Mouse (Mus musculus) layer of hippocampus, postnatal 10 days (tissue): Measurements from ENCODE around the gene Rab31. TPM values are rescaled to one million over a fixed set of nuclear protein-coding genes. Genes with fewer than 3 reads are reported as not detected.

Experiments used
- DNase-seq, 2 experiments: peaks; one replicate each; pipeline ENCODE4 v3.0.0; 2021; ENCODE audit warnings: low spot score in 2 of 2
- total RNA-seq, 2 experiments: library from RNA; stranded (reverse); gene quantifications; 2 replicates each; pipeline ENCODE4 v1.2.3; 2021

The Rab31 gene
- total RNA-seq, 2 experiments from 2014 or later, result 58.2 to 58.4 TPM

DNA sequence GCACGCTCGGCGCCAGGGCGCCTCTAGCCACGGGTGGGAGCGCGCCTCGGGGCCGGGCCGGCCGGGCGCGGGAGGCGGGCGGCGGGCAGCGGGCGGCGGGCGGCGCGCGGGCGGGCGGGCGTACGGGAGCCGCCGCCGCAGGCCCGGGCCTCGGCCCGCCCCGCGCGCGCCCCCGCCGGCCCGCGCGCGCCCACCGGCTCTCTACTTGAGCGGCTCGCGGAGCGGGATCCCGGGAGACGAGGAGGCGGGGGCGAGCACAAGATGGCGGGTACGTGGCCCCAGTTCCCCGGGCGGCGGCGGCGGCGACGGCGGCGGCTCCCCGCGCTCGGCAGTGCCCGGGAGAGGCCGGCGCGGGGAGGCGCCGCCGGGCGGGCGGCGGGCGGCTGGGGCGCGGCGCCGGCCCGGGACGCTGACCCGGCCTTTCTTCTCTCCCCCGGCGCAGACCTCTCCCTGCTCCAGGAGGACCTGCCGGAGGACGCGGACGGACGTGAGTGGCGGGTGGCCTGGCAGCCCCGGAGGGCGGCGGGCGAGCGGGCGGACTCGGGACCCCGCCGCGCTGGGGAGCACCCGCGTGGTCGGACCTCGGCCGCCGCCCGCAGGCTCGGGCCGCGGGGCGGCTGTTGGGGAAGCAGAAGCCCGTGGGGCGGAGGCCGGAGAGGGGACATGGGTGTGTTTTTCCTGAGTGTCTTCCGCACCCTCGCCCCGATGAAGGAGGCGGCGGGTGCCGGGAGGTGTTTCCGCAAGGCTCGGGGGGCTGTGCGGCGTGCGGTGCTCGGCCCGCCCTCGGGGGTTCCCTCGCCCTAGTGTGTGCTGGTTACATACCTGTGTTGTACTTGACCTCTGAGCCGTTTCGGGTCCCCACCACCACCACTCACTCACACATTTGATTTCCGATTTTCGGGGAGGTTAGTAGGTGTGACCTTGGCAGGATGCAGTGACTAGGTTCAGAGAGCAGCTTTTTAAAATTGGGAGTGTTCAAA lies 10.9 kb upstream of the Rab31 start:
- peak; percentile 74 to 82 for DNase-seq

- DNase-seq, result peak; percentile 78 to 84
These were observed 10.1 kb upstream of the Rab31 start, which contains the start of gene Ppp4r1 for GRCm38 (mm10) chr17:65782551-65783141. TSS of gene Ppp4r1 (plus strand) at chr17:65782573.

- no peak for DNase-seq
These were observed 8.4 kb upstream of the Rab31 start for GRCm38 (mm10) chr17:65780970-65781369.

- DNase-seq, result no peak
These were observed 4.9 kb upstream of the Rab31 start for GRCm38 (mm10) chr17:65777461-65777860.

DNA sequence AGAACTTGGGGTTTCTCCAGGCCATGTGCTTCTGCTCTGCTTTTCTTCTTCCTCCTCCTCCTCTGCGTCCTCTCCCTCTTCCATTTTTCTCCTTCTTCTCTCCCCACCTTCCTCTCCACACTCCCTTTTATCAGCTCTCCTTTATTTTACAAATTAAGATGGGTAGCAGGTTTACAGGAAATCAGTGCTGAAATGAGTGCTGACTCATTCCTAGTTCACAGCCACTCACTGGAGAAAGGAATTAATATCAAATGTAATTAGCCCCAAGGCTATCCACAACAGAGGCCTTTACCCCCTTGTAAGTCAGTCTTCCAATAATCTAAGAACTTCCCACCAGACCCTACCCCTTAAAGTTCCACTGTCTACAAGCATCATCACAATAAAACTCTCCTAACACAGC lies 3.7 kb upstream of the Rab31 start:
- DNase-seq, result no peak

GRCm38 (mm10) chr17:65774439-65774838 lies 1.9 kb upstream of the Rab31 start:
- DNase-seq, result no peak

GRCm38 (mm10) chr17:65773617-65774016 lies 1.1 kb upstream of the Rab31 start:
- DNase-seq, result no peak

DNA sequence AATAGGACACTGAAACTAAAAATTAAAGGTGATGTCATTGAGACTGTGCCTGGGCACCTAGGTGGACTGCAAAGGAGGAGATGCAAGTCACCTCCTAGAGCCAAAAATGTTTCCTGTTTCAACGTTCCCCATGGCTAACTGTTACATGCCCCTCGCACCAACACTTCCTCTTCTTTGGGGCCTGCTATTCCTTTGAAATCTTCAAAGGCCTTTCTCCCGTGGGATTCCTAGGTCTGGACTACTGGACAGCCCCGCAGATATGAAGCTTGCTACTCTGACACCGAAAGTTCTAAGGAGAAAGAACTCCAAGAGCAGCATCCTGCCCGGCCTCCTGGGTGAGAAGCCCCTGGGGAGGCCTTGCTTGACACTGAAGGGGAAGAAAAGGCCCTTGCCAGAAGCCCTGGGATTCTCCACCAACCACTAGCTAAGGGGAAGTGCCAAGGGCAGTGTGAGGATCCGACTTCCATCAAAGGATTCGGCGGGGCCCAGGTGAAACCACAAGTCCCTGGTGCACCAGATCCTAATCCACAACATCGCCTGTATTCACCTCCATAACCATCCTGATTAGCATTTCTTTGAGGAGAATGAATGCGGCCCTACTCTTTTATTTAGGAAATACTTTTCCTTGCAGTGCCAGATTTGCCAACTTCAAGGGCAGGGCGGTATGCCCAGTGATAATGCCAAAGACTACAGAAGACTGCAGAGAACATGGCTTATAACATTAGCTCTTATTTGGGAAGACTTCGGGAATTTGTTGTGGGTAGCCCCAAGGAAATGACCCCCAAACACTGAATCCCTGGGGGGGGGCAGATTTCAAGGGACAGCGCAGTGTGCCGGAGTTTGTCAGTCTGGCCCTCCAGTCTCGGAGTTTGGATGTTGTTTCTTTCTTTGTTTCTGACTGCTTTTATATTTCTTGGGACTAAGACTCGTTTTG lies 1.3 kb downstream of the Rab31 start:
- DNase-seq, result peak; percentile 28 to 38

GRCm38 (mm10) chr17:65768486-65768885 lies 4.1 kb downstream of the Rab31 start:
- peak in 1 of 2 experiments; percentile 19 for DNase-seq

GRCm38 (mm10) chr17:65763221-65763620 lies 9.3 kb downstream of the Rab31 start:
- DNase-seq, result no peak

DNA sequence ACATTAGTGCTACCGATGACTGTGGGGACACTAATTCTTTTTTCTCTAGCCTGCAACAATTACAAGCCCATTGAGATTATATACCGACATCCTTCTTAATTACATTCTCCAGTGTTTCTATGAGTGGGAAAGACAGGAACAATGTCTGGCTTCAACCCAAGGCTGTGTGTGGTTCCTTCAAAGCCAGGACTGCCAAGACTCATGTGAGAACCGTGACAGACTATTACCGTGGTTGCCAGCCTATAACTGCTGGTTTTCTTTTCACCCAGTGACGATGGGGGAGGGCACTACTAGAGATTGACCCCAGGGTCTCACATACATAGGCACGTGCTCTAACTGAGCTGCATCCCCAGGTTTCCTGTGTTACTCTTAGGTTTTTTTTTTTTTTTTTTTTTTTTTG lies 15.4 kb downstream of the Rab31 start:
- no peak for DNase-seq

DNA sequence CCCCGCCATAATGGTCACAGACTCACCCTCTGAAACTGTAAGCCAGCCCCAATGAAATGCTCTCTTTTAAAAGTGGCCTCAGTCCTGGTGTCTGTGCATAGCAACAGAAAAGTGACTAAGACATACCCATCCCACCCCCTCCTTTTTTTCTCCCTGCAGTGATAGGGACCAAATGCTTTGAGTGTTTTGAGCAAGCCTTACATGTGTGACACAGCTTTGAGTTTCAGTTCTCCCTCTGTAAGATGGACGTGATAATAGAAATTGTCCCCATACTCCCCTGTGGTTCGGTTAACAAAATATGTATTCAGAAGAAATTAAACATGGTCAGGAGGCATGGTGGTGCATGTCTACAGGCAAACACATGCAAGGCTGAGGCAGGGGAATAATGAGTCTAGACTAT lies 16.7 kb downstream of the Rab31 start:
- DNase-seq, result no peak

GRCm38 (mm10) chr17:65753130-65753529 lies 19.4 kb downstream of the Rab31 start:
- no peak for DNase-seq

- no peak for DNase-seq
These were observed 22.3 kb downstream of the Rab31 start for GRCm38 (mm10) chr17:65750301-65750700.

- DNase-seq, result no peak
These were observed 22.7 kb downstream of the Rab31 start for GRCm38 (mm10) chr17:65749803-65750202.

DNA sequence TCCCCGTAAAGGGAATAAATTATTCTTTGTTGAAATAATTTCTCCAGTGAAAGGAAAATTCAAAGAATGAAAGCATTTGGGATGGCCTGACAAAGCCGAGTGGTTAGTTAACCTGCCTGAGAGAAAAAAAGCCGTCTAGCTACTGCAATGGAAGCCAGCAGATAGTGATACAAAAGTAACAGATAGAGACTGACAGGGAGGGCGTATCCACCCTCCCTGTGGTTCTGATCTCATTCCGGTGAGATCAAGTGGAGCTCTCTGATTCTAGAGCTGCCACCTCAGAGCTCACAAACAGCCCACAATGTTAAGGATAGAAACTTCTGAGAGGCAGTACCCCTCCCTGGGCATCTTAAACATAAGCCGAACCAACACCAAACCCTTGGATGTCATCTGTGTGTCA lies 23.6 kb downstream of the Rab31 start:
- DNase-seq, result no peak

DNA sequence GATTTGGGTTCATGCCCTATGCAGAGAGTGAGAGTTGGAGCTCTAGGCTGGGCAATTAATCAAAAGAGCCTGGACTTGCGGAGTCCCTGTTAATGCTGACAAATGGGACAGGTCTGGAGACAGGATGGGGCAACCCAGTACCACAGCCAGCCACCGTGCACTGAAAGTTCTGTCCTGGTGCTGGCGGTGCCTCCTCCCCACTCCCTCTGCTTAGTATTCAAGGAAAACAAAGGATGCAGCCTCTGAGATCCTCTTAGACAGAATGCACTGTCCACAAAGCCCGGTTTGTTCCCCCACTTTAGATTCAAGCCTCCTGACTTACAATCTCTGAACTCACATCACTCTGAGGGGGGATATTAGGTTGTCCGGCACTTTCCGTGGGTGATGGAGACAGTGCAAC lies 26.2 kb downstream of the Rab31 start:
- DNase-seq, result no peak

DNA sequence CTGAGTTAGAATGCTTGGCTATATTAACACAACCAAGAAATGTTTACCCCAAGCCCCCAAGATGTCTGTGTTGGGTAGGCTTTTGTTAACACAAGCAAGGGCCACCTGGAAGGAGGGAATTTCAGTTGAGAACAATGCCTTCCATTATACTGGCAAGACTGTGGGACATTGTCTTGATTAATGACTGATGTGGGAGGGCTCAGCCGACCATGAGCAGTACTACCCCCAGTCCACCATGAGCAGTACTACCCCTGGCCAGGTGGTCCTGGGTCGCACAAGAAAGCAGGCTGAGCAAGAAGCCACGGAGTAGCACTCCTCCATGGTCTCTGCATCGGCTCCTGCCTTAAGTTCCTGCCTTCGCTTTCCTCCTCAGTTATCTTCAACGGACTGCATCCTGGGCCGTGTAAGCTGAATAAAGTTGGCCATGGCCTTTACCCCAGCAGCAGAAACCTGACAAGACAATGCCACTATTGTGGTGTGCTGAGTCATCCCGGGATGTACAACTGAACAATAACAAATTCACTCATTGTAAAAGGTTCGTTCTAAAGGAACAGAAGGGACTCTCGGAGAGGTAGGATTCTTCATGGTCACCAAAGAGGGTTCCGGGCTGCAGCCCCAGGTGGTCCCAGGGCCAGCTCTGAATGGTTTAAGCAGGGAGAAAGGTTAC lies 28.8 kb downstream of the Rab31 start:
- DNase-seq, result no peak

DNA sequence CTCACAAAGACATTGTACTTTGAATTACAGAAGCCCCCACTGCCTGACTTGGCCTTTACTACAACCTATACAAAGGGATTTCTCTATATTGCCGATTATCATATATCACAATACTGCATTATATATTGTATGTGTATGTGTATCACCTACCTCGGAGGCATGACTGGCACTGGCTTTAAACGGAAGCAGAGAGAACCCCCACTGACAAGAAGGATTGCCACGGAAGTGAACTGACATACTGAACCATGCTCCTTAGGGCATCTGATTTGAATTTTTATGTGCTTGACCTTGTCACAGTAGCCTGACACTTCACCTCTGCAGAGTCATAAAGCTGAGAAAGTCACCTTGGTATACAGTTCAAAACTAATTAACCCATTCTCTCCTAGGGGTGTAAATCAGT lies 29.6 kb downstream of the Rab31 start:
- no peak for DNase-seq

DNA sequence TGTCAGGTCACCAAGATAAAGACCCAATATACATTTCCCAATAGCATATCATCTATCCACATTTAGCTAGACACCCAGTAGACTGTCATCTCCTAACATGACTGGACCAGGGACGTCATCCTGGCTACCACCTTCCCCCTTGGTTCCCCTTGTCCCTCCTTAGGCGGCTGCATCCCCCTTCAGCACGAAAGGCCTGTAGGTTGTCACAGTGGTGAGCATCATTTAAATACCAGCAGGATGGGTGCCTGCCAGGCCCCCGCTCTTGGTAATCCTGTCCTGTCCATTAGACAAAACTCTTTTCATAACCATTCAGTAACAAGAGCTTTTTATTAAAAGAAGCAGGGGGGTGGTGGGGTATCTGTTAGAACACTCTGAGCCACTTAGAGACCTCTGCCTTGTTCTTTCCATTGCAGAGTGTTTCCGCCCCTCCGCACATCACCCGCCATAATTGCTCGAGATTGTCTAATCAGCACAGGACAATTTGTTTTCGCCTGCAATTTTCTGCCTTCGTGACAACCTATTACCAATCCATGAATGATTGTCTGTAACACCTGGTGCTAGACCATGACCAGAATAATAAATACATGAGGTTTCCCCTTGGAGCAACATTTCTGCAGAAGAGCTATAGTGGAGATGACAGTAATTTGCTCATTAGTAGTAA lies 30.2 kb downstream of the Rab31 start:
- no peak for DNase-seq
